Mouse (Mus musculus): ENCODE results near the gene Rps17.

DNA sequence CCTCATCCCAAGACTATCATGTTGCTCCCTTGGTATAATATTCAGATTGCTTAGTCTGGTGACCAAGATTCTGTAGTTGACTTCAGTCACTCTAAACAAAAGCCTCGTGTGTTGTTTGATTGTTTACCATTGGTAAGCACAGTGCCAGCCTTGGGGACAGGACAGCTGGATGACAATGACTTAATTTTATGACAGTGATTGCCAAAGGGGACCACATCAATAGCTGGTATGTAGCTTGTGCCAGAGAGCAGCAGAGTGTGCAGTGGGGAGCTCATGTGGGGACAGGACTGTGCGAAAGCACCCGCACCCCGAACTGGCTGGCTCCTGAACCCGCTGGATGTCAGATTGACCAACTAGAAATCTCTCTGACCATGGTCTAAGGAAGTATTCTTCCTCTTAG is 40.4 kb downstream of the Rps17 start:
- TF ChIP-seq CTCF (IDR thresholded peaks at IDR 0.05; ENCODE audit: low read depth, low read length) (no peak), GATA1 (IDR thresholded peaks at IDR 0.05; ENCODE audit: borderline replicate concordance, low read length) (no peak), TAL1 (conservative IDR thresholded peaks at IDR 0.05; ENCODE audit: low read depth, low read length) (no peak)
